Mouse (Mus musculus): ENCODE measurements around the gene Gm20721.

GRCm38 (mm10) chr2:174343566-174343965 is 2.9 kb downstream of the Gm20721 start:
- TF ChIP-seq CTCF (IDR thresholded peaks at IDR 0.05; ENCODE audit: extremely low read depth, insufficient read length, insufficient replicate concordance, low read depth, low read length) (no peak), POLR2A (IDR thresholded peaks at IDR 0.05; ENCODE audit: low read depth, low read length) (no peak)
